Mouse (Mus musculus) neural tube, embryonic 15.5 days (tissue): ENCODE results near the gene Git1. TPM values are rescaled to one million over a fixed set of nuclear protein-coding genes. Genes with fewer than 3 reads are reported as not detected.

Source experiments
- ATAC-seq: fragments of 200-750 bp; cut with Nextera tagmentation; 2 replicates; pipeline ENCODE4 v1.8.0; 2017; ENCODE audit warnings: mild to moderate bottlenecking, moderate TSS enrichment, moderate library complexity; ENCODE audit not compliant: low FRiP score
- H3K27ac ChIP-seq: fragments of 300-500 bp; sonication (generic); replicated peaks from 2 replicates; pipeline ENCODE4 v1.5.1; 2015; ENCODE audit warnings: mild to moderate bottlenecking, inconsistent platforms
- H3K27me3 ChIP-seq: fragments of 300-500 bp; sonication (generic); replicated peaks from 2 replicates; pipeline ENCODE4 v1.6.1; 2015; ENCODE audit warnings: inconsistent platforms
- H3K36me3 ChIP-seq: fragments of 300-500 bp; sonication (generic); 2 replicates; pipeline ENCODE4 v1.6.1; 2015; ENCODE audit warnings: inconsistent platforms
- H3K4me1 ChIP-seq: fragments of 300-500 bp; sonication (generic); 2 replicates; pipeline ENCODE4 v1.6.1; 2015; ENCODE audit warnings: inconsistent platforms
- H3K4me2 ChIP-seq: fragments of 300-500 bp; sonication (generic); 2 replicates; pipeline ENCODE4 v1.6.1; 2015; ENCODE audit warnings: inconsistent platforms, mild to moderate bottlenecking, moderate library complexity
- H3K4me3 ChIP-seq: fragments of 300-500 bp; sonication (generic); replicated peaks from 2 replicates; pipeline ENCODE4 v1.5.1; 2015; ENCODE audit warnings: mild to moderate bottlenecking, inconsistent platforms
- H3K9ac ChIP-seq: fragments of 300-500 bp; sonication (generic); replicated peaks from 2 replicates; pipeline ENCODE4 v1.6.1; 2015; ENCODE audit warnings: mild to moderate bottlenecking, inconsistent platforms
- H3K9me3 ChIP-seq: fragments of 300-500 bp; sonication (generic); replicated peaks from 2 replicates; pipeline ENCODE4 v1.6.1; 2016; ENCODE audit warnings: inconsistent platforms
- WGBS: fragments of 180-500 bp; shearing (Covaris S2); methylation state at CpG from one replicate; pipeline ENCODE4 v1.1.7; 2015; ENCODE audit warnings: mixed read lengths; 5-methylcytosine and 5-hydroxymethylcytosine counted together
- polyA plus RNA-seq: library from polyadenylated mRNA; unstranded; fragments of >200 nt; fragmentation: Nextera tagmentation; extraction: Ambion mirVana; gene quantifications from 2 replicates; pipeline ENCODE4 v1.2.1, GENCODE M21; 2015

The Git1 gene
- polyA plus RNA-seq, 1 experiment from 2014 or later: 13.9 TPM

- H3K27ac ChIP-seq: no peak overlapping the region
- H3K27me3 ChIP-seq: peaks cover 77% of the 10 kb centered on the region
Observed at GRCm38 (mm10) chr11:77463786-77464185, 29.6 kb upstream of the Git1 start.

GRCm38 (mm10) chr11:77464684-77465083 is 28.7 kb upstream of the Git1 start:
- Histone ChIP-seq H3K4me3 (no peak overlapping the region), H3K4me2 (no peak overlapping the region), H3K9ac (no peak overlapping the region), H3K27ac (no peak overlapping the region), H3K36me3 (no peaks in the 10 kb centered on the region), H3K4me1 (peaks cover 17% of the 10 kb centered on the region), H3K9me3 (no peaks in the 10 kb centered on the region), H3K27me3 (peaks cover 78% of the 10 kb centered on the region)
- 43% methylated on average over 4 of the region's 4 CpGs for WGBS
- ATAC-seq: no peak

More at GRCm38 (mm10) chr11:77463786-77464185, 29.6 kb upstream of the Git1 start:
- Histone ChIP-seq H3K4me3 (no peak overlapping the region), H3K9me3 (no peaks in the 10 kb centered on the region), H3K9ac (no peak overlapping the region), H3K4me1 (peaks cover 17% of the 10 kb centered on the region), H3K36me3 (no peaks in the 10 kb centered on the region), H3K4me2 (no peak overlapping the region)
- ATAC-seq: no peak
- WGBS: 80% methylated on average over 10 of the region's 10 CpGs

GRCm38 (mm10) chr11:77465111-77465510 is 28.3 kb upstream of the Git1 start:
- Histone ChIP-seq H3K27ac (no peak overlapping the region), H3K36me3 (peaks cover under 1% of the 10 kb centered on the region; the same call in 1 of the 2 replicates), H3K9ac (no peak overlapping the region), H3K9me3 (no peaks in the 10 kb centered on the region), H3K27me3 (peaks cover 78% of the 10 kb centered on the region), H3K4me3 (no peak overlapping the region), H3K4me1 (peaks cover 17% of the 10 kb centered on the region), H3K4me2 (no peak overlapping the region)
- WGBS: 44% methylated on average over 3 of the region's 3 CpGs
- ATAC-seq: no peak

GRCm38 (mm10) chr11:77466544-77466943 is 26.8 kb upstream of the Git1 start:
- Histone ChIP-seq H3K27me3 (peaks cover 67% of the 10 kb centered on the region), H3K9me3 (no peaks in the 10 kb centered on the region), H3K4me2 (no peak overlapping the region), H3K27ac (no peak overlapping the region), H3K4me3 (no peak overlapping the region), H3K36me3 (peaks cover 14% of the 10 kb centered on the region), H3K4me1 (peaks cover 17% of the 10 kb centered on the region), H3K9ac (no peak overlapping the region)
- 38% methylated on average over 9 of the region's 9 CpGs for WGBS
- ATAC-seq: no peak

GRCm38 (mm10) chr11:77467157-77467556 is 26.2 kb upstream of the Git1 start:
- H3K36me3 ChIP-seq: peaks cover 20% of the 10 kb centered on the region
- ATAC-seq: no peak
- H3K27ac ChIP-seq: no peak overlapping the region
- peaks cover 11% of the 10 kb centered on the region for H3K4me1 ChIP-seq
- no peaks in the 10 kb centered on the region for H3K9me3 ChIP-seq
- H3K4me3 ChIP-seq: no peak overlapping the region
- no peak overlapping the region for H3K4me2 ChIP-seq
- peaks cover 62% of the 10 kb centered on the region for H3K27me3 ChIP-seq
- no peak overlapping the region for H3K9ac ChIP-seq
- WGBS: 5% methylated on average over 25 of the region's 25 CpGs

GRCm38 (mm10) chr11:77467784-77468183 is 25.6 kb upstream of the Git1 start:
- Histone ChIP-seq H3K27ac (no peak overlapping the region), H3K9ac (no peak overlapping the region), H3K27me3 (peaks cover 59% of the 10 kb centered on the region), H3K9me3 (no peaks in the 10 kb centered on the region), H3K4me3 (no peak overlapping the region), H3K4me2 (peak overlapping the region; percentile 30; the same call in 1 of the 2 replicates), H3K36me3 (peaks cover 26% of the 10 kb centered on the region), H3K4me1 (peaks cover 5% of the 10 kb centered on the region)
- 13% methylated on average over 20 of the region's 20 CpGs for WGBS
- no peak for ATAC-seq

- Histone ChIP-seq H3K4me1 (peaks cover 4% of the 10 kb centered on the region; the same call in 1 of the 2 replicates), H3K9me3 (no peaks in the 10 kb centered on the region), H3K27me3 (peaks cover 54% of the 10 kb centered on the region), H3K9ac (no peak overlapping the region), H3K27ac (no peak overlapping the region), H3K4me2 (no peak overlapping the region), H3K36me3 (peaks cover 29% of the 10 kb centered on the region), H3K4me3 (no peak overlapping the region)
- no peak for ATAC-seq
- WGBS: 82% methylated on average over 9 of the region's 9 CpGs
Observed at GRCm38 (mm10) chr11:77468397-77468796, 25.0 kb upstream of the Git1 start.

GRCm38 (mm10) chr11:77471407-77471806 is 22.0 kb upstream of the Git1 start:
- H3K36me3 ChIP-seq: peaks cover 37% of the 10 kb centered on the region

GRCm38 (mm10) chr11:77472775-77473174 is 20.6 kb upstream of the Git1 start:
- 92% methylated on average over 16 of the region's 16 CpGs for WGBS
- ATAC-seq: no peak
- Histone ChIP-seq H3K9ac (no peak overlapping the region), H3K27ac (no peak overlapping the region), H3K4me3 (no peak overlapping the region), H3K4me1 (peaks cover 1% of the 10 kb centered on the region; the same call in 1 of the 2 replicates), H3K9me3 (no peaks in the 10 kb centered on the region), H3K36me3 (peaks cover 41% of the 10 kb centered on the region), H3K4me2 (no peak overlapping the region), H3K27me3 (peaks cover 14% of the 10 kb centered on the region; the same call in 1 of the 2 replicates)

More at GRCm38 (mm10) chr11:77471407-77471806, 22.0 kb upstream of the Git1 start:
- H3K27me3 ChIP-seq: peaks cover 27% of the 10 kb centered on the region
- peaks cover 4% of the 10 kb centered on the region; the same call in 1 of the 2 replicates for H3K4me1 ChIP-seq
- ATAC-seq: no peak
- H3K27ac ChIP-seq: no peak overlapping the region
- no peaks in the 10 kb centered on the region for H3K9me3 ChIP-seq
- no peak overlapping the region for H3K4me3 ChIP-seq
- H3K4me2 ChIP-seq: no peak overlapping the region
- 76% methylated on average over 27 of the region's 29 CpGs for WGBS
- H3K9ac ChIP-seq: no peak overlapping the region

- Histone ChIP-seq H3K9ac (no peak overlapping the region), H3K4me2 (no peak overlapping the region), H3K36me3 (peaks cover 30% of the 10 kb centered on the region), H3K27me3 (no peaks in the 10 kb centered on the region), H3K9me3 (no peaks in the 10 kb centered on the region), H3K4me1 (no peaks in the 10 kb centered on the region), H3K4me3 (no peak overlapping the region), H3K27ac (no peak overlapping the region)
- no peak for ATAC-seq
- WGBS: 95% methylated on average over 14 of the region's 14 CpGs
Observed at GRCm38 (mm10) chr11:77476216-77476615, 17.1 kb upstream of the Git1 start.

- 95% methylated on average over 6 of the region's 6 CpGs for WGBS
- peaks cover 23% of the 10 kb centered on the region for H3K36me3 ChIP-seq
- H3K9me3 ChIP-seq: no peaks in the 10 kb centered on the region
- H3K9ac ChIP-seq: no peak overlapping the region
- no peak overlapping the region for H3K4me3 ChIP-seq
- ATAC-seq: no peak
- H3K4me2 ChIP-seq: no peak overlapping the region
- no peaks in the 10 kb centered on the region; the same call in 1 of the 2 replicates for H3K4me1 ChIP-seq
- no peak overlapping the region for H3K27ac ChIP-seq
- no peaks in the 10 kb centered on the region for H3K27me3 ChIP-seq
Observed at GRCm38 (mm10) chr11:77476895-77477294, 16.5 kb upstream of the Git1 start.

- Histone ChIP-seq H3K4me1 (peaks cover 52% of the 10 kb centered on the region), H3K27me3 (no peaks in the 10 kb centered on the region), H3K36me3 (no peaks in the 10 kb centered on the region), H3K9me3 (no peaks in the 10 kb centered on the region), H3K9ac (no peak overlapping the region), H3K4me3 (no peak overlapping the region), H3K4me2 (no peak overlapping the region), H3K27ac (no peak overlapping the region)
- no peak for ATAC-seq
- WGBS: 75% methylated on average over 3 of the region's 3 CpGs
Observed at GRCm38 (mm10) chr11:77483043-77483442, 10.3 kb upstream of the Git1 start.
